Mouse (Mus musculus): ENCODE data around the gene Wnk4. TPM values are rescaled to one million over a fixed set of nuclear protein-coding genes. Genes with fewer than 3 reads are reported as not detected.
A peak's percentile ranks its signal among the peaks of the same experiment; 100 is the strongest.

Wnk4 gene
- polyA plus RNA-seq, 1 experiment from 2014 or later = 14.6 TPM

DNA sequence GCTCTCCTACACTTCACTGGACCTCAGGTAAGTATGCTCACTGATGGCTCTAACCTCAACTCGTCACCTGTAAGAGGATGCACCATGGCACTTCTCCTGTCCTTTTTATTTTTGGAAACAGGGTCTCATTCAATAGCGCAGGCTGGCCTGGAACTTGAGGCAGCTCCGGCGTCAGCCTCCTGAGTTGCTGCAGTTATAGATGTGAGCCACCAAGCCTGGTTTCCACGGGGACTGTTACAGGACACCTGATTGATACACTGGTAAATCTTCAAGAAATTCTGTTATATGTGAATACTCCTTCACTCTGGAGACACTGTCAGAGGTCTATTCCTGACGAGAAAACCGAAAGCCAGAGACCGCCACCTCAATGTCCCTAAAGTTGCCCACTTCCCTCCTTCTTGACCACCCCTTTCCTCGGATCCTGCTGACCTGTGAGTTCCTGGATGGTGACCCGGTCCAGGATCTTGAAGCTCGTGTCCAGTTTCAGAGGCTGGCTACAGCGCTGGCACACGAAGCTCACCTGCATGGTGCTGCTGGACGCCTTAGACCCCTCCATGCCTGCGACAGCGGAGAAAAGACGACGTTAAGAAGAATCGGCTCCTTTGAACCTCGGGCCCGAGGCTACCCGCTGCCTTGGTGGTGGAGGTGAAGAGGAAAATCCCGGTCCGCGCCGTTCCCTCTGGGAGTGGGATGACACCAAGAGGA is 41.1 kb downstream of the Wnk4 start:
- ATAC-seq (no peak; the same call in 1 of the 2 replicates), DNase-seq (ENCODE audit: low spot score) (no peak)
- Histone ChIP-seq H3K36me3 (ENCODE audit: insufficient read depth, low read length) (peaks cover 13% of the 10 kb centered on the region), H3K4me2 (replicated peaks; ENCODE audit: low read depth, low read length) (peak overlapping the region; percentile 82), H3K4me3 (ENCODE audit: low read depth, low read length) (peak overlapping the region; percentile 92), H3K9me3 (ENCODE audit: low read length) (no peaks in the 10 kb centered on the region), H3K27me3 (replicated peaks; ENCODE audit: insufficient read depth, low read length) (no peaks in the 10 kb centered on the region), H3K9ac (replicated peaks; ENCODE audit: low read depth) (peak overlapping the region; percentile 82), H3K4me1 (ENCODE audit: insufficient read depth, low read depth, low read length) (peaks cover 8% of the 10 kb centered on the region), H3K27ac (ENCODE audit: low read length) (peak overlapping the region; percentile 68)
- TF ChIP-seq EP300 (IDR thresholded peaks at IDR 0.05) (no peak), CTCF (IDR thresholded peaks at IDR 0.05) (no peak)
- WGBS = 10% methylated on average over 26 of the region's 26 CpGs

DNA sequence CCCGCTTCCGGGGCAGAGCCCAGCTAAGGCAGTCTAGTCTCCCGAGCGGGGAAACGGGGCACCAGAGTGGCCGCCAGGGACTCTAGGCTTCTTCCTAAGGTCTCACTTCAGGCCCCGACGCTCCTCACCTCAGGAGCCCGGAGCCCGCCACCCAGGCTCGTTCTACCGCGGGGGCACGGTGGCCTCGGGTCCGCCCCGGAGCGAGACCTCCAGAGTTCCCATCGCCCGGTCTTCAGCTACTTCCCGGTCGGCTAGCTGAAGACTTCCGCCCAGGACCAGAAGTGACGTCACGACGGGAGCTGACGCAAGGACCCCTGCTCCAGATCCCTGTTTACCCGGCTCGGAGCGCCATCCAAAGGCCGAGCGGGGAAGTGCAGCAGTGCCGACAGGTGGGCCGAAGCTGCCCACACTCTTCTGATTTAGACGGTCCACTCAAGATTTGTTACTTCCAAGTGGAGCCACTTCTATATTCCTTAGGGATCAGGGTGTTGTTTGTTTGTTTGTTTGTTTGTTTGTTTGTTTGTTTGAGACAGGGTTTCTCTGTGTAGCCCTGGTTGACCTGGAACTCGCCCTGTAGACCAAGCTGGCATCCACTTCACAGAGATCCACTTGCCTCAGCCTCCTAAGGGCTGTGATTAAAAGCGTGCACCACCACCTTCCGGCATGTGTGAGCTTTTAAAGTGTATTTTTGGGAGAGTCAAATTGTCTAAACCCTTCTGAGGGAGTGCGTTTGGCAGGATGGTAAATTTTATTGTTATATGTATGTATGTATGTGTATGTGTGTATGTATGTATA is 41.8 kb downstream of the Wnk4 start, which contains the start of gene Becn1:
Becn1 (minus strand) TSS at position 283 of the 795 bp plus-strand sequence.
- peaks cover 13% of the 10 kb centered on the region for H3K36me3 ChIP-seq (ENCODE audit: insufficient read depth, low read length)
- H3K4me2 ChIP-seq (replicated peaks; ENCODE audit: low read depth, low read length) = peak within 1 kb of the TSS; percentile 82
- H3K9me3 ChIP-seq (ENCODE audit: low read length) = no peaks in the 10 kb centered on the region
- H3K9ac ChIP-seq (replicated peaks; ENCODE audit: low read depth) = peak within 1 kb of the TSS; percentile 82
- H3K4me3 ChIP-seq (ENCODE audit: low read depth, low read length) = peak within 1 kb of the TSS; percentile 92
- 9% methylated on average over 38 of the region's 39 CpGs for WGBS
- DNase-seq (ENCODE audit: low spot score) (peak; percentile 98), ATAC-seq (peak; percentile 99)
- TF ChIP-seq EP300 (IDR thresholded peaks at IDR 0.05) (no peak), CTCF (IDR thresholded peaks at IDR 0.05) (peak; percentile 98)
- peaks cover 8% of the 10 kb centered on the region for H3K4me1 ChIP-seq (ENCODE audit: insufficient read depth, low read depth, low read length)
- H3K27ac ChIP-seq (ENCODE audit: low read length) = peak within 1 kb of the TSS; percentile 68
- H3K27me3 ChIP-seq (replicated peaks; ENCODE audit: insufficient read depth, low read length) = no peaks in the 10 kb centered on the region

- DNase-seq (ENCODE audit: low spot score) = no peak
- WGBS = 11% methylated on average over 5 of the region's 5 CpGs
- no peaks in the 10 kb centered on the region for H3K27me3 ChIP-seq (replicated peaks; ENCODE audit: insufficient read depth, low read length)
- H3K9me3 ChIP-seq (ENCODE audit: low read length) = no peaks in the 10 kb centered on the region
- no peak overlapping the region for H3K27ac ChIP-seq (ENCODE audit: low read length)
- no peak for ATAC-seq
- TF ChIP-seq CTCF (IDR thresholded peaks at IDR 0.05) (no peak), EP300 (IDR thresholded peaks at IDR 0.05) (no peak)
- no peak overlapping the region for H3K9ac ChIP-seq (replicated peaks; ENCODE audit: low read depth)
- no peak overlapping the region for H3K4me2 ChIP-seq (replicated peaks; ENCODE audit: low read depth, low read length)
- H3K4me1 ChIP-seq (ENCODE audit: insufficient read depth, low read depth, low read length) = no peaks in the 10 kb centered on the region
- H3K4me3 ChIP-seq (ENCODE audit: low read depth, low read length) = no peak overlapping the region
- H3K36me3 ChIP-seq (ENCODE audit: insufficient read depth, low read length) = no peaks in the 10 kb centered on the region
These were observed 47.4 kb downstream of the Wnk4 start for GRCm38 (mm10) chr11:101307744-101308143.

- DNase-seq (ENCODE audit: low spot score) (no peak), ATAC-seq (no peak)
- Histone ChIP-seq H3K4me1 (ENCODE audit: insufficient read depth, low read depth, low read length) (no peaks in the 10 kb centered on the region), H3K4me2 (replicated peaks; ENCODE audit: low read depth, low read length) (no peak overlapping the region), H3K27ac (ENCODE audit: low read length) (no peak overlapping the region), H3K27me3 (replicated peaks; ENCODE audit: insufficient read depth, low read length) (no peaks in the 10 kb centered on the region), H3K36me3 (ENCODE audit: insufficient read depth, low read length) (no peaks in the 10 kb centered on the region), H3K4me3 (ENCODE audit: low read depth, low read length) (no peak overlapping the region), H3K9ac (replicated peaks; ENCODE audit: low read depth) (no peak overlapping the region), H3K9me3 (ENCODE audit: low read length) (no peaks in the 10 kb centered on the region)
- TF ChIP-seq EP300 (IDR thresholded peaks at IDR 0.05) (no peak), CTCF (IDR thresholded peaks at IDR 0.05) (no peak)
- 77% methylated on average over 3 of the region's 3 CpGs for WGBS
These were observed 50.7 kb downstream of the Wnk4 start for GRCm38 (mm10) chr11:101311083-101311482.

- 35% methylated on average over 3 of the region's 3 CpGs for WGBS
- Histone ChIP-seq H3K4me2 (replicated peaks; ENCODE audit: low read depth, low read length) (no peak overlapping the region), H3K27ac (ENCODE audit: low read length) (no peak overlapping the region), H3K4me1 (ENCODE audit: insufficient read depth, low read depth, low read length) (peaks cover 3% of the 10 kb centered on the region; the same call in 1 of the 2 replicates), H3K4me3 (ENCODE audit: low read depth, low read length) (no peak overlapping the region), H3K27me3 (replicated peaks; ENCODE audit: insufficient read depth, low read length) (no peaks in the 10 kb centered on the region), H3K9ac (replicated peaks; ENCODE audit: low read depth) (no peak overlapping the region), H3K9me3 (ENCODE audit: low read length) (no peaks in the 10 kb centered on the region), H3K36me3 (ENCODE audit: insufficient read depth, low read length) (no peaks in the 10 kb centered on the region)
- no peak for ATAC-seq
- TF ChIP-seq EP300 (IDR thresholded peaks at IDR 0.05) (no peak), CTCF (IDR thresholded peaks at IDR 0.05) (no peak)
- DNase-seq (ENCODE audit: low spot score) = no peak
These were observed 51.8 kb downstream of the Wnk4 start for GRCm38 (mm10) chr11:101312150-101312549.

- no peak overlapping the region for H3K9ac ChIP-seq (replicated peaks; ENCODE audit: low read depth)
- TF ChIP-seq EP300 (IDR thresholded peaks at IDR 0.05) (no peak), CTCF (IDR thresholded peaks at IDR 0.05) (0 out of 2 replicates have a peak, but pooled peaks have one; percentile 15)
- peaks cover 3% of the 10 kb centered on the region; the same call in 1 of the 2 replicates for H3K4me1 ChIP-seq (ENCODE audit: insufficient read depth, low read depth, low read length)
- H3K27me3 ChIP-seq (replicated peaks; ENCODE audit: insufficient read depth, low read length) = no peaks in the 10 kb centered on the region
- H3K4me2 ChIP-seq (replicated peaks; ENCODE audit: low read depth, low read length) = no peak overlapping the region
- ATAC-seq (no peak), DNase-seq (ENCODE audit: low spot score) (no peak)
- H3K9me3 ChIP-seq (ENCODE audit: low read length) = no peaks in the 10 kb centered on the region
- peaks cover 6% of the 10 kb centered on the region; the same call in 1 of the 2 replicates for H3K36me3 ChIP-seq (ENCODE audit: insufficient read depth, low read length)
- H3K4me3 ChIP-seq (ENCODE audit: low read depth, low read length) = no peak overlapping the region
- WGBS = 88% methylated on average over 1 of the region's 1 CpGs
- H3K27ac ChIP-seq (ENCODE audit: low read length) = no peak overlapping the region
These were observed 54.2 kb downstream of the Wnk4 start for GRCm38 (mm10) chr11:101314567-101314966.

Data from lung, postnatal 0 days (tissue).